Mouse (Mus musculus): ENCODE measurements around the gene Adgrd1. TPM values are rescaled to one million over a fixed set of nuclear protein-coding genes. Genes with fewer than 3 reads are reported as not detected.

Gene Adgrd1
- total and polyA plus RNA-seq, 3 experiments = 0.27 to 0.56 TPM; not detected in 1

GRCm38 (mm10) chr5:129169090-129169489, 72.5 kb downstream of the Adgrd1 start (continued):
- TF ChIP-seq ZKSCAN1 (IDR thresholded peaks at IDR 0.05; ENCODE audit: low read depth, low read length) (no peak), MAFK (IDR thresholded peaks at IDR 0.05; ENCODE audit: borderline replicate concordance, low read depth, low read length) (no peak)

- DNase-seq (ENCODE audit: low read depth, low spot score) = no peak
- H3K79me2 ChIP-seq (ENCODE audit: control insufficient read depth, insufficient read depth, low read length, poor library complexity) = no peaks in the 10 kb centered on the region
- no peaks in the 10 kb centered on the region for H3K4me1 ChIP-seq (ENCODE audit: control insufficient read depth in 1 of 2, insufficient read depth in 2 of 2, low read length in 2 of 2)
- no peak overlapping the region for H3K4me3 ChIP-seq (ENCODE audit: control insufficient read depth in 1 of 2, insufficient read depth in 1 of 2, low read depth in 2 of 2, low read length in 2 of 2)
- no peak overlapping the region for H3K9ac ChIP-seq (ENCODE audit: control insufficient read depth, low read depth, low read length, poor library complexity, severe bottlenecking)
- no peak overlapping the region for H3K27ac ChIP-seq (ENCODE audit: control insufficient read depth, low read depth, low read length)
- H3K36me3 ChIP-seq (ENCODE audit: control insufficient read depth in 1 of 2, insufficient read depth in 2 of 2, low read length in 2 of 2) = no peaks in the 10 kb centered on the region
- no peaks in the 10 kb centered on the region for H3K27me3 ChIP-seq (ENCODE audit: control insufficient read depth in 1 of 2, insufficient read depth in 2 of 2, low read length in 2 of 2)
- TF ChIP-seq RAD21 (IDR thresholded peaks at IDR 0.05; ENCODE audit: low read depth, low read length) (no peak), MAX (IDR thresholded peaks at IDR 0.05; ENCODE audit: low read length) (no peak), TCF12 (IDR thresholded peaks at IDR 0.05; ENCODE audit: low read depth, low read length) (no peak), CHD1 (IDR thresholded peaks at IDR 0.05; ENCODE audit: low read depth, low read length) (no peak), POLR2AphosphoS5 (IDR thresholded peaks at IDR 0.05; ENCODE audit: borderline replicate concordance, low read depth, low read length) (no peak), ETS1 (IDR thresholded peaks at IDR 0.05; ENCODE audit: low read depth, low read length) (no peak), ZNF384 (IDR thresholded peaks at IDR 0.05; ENCODE audit: low read depth, low read length) (no peak), NRF1 (IDR thresholded peaks at IDR 0.05; ENCODE audit: insufficient read depth, low read depth, low read length, poor library complexity, severe bottlenecking) (no peak), CTCF (IDR thresholded peaks at IDR 0.05 in 2 of 3, conservative IDR thresholded peaks at IDR 0.05 in 1 of 3; ENCODE audit: control insufficient read depth in 1 of 3, insufficient read depth in 1 of 3, low read depth in 2 of 3, low read length in 3 of 3, poor library complexity in 1 of 3, severe bottlenecking in 1 of 3) (no peak), SIN3A (IDR thresholded peaks at IDR 0.05; ENCODE audit: low read length) (no peak), BHLHE40 (IDR thresholded peaks at IDR 0.05; ENCODE audit: borderline replicate concordance, low read depth, low read length) (no peak), SMC3 (IDR thresholded peaks at IDR 0.05; ENCODE audit: low read depth, low read length) (no peak), MYB (IDR thresholded peaks at IDR 0.05; ENCODE audit: low read depth, low read length) (no peak), GATA1 (IDR thresholded peaks at IDR 0.05; ENCODE audit: low read depth, low read length) (no peak), ZMIZ1 (IDR thresholded peaks at IDR 0.05; ENCODE audit: low read depth, low read length) (no peak), MEF2A (IDR thresholded peaks at IDR 0.05; ENCODE audit: extremely low read depth, insufficient replicate concordance, low read depth, low read length, poor library complexity, severe bottlenecking) (no peak), ZC3H11A (IDR thresholded peaks at IDR 0.05; ENCODE audit: low read depth, low read length) (no peak), NELFE (IDR thresholded peaks at IDR 0.05; ENCODE audit: low read depth, low read length) (no peak), USF1 (IDR thresholded peaks at IDR 0.05; ENCODE audit: low read depth, low read length) (no peak)
- no peaks in the 10 kb centered on the region for H3K9me3 ChIP-seq (replicated peaks; ENCODE audit: insufficient read depth, low read length)
Observed at GRCm38 (mm10) chr5:129169567-129169966, 73.0 kb downstream of the Adgrd1 start.

Measured in MEL (cell line).